Mouse (Mus musculus): ENCODE data around the gene Naa25.

Naa25 gene

GRCm38 (mm10) chr5:121397187-121398145 is at the start of gene Naa25:
Naa25 (plus strand) TSS chr5:121397936.
- in situ Hi-C loops (cut with MboI): no loop called here

DNA sequence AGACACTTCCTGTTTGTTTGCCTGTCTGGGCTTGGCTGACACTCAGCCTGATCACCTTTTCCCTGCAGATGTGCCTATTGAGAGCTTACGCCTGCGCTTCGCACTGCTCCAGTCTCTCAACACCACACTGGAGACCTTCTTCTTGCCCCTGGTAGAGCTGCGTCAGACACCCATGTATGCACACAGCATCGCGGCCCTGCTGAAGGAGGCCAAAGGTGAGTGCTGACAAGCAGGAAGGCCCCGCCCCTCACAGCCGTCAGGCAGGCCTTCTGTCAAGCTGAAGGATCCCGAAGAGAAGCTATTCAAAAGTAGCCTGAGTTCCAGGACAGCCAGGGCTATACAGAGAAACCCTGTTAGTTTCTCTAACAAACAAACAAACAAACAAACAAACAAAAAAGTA is 38.5 kb upstream of the Naa25 start:
- in situ Hi-C loops (cut with MboI): no loop called here

GRCm38 (mm10) chr5:121361696-121362095 is 36.0 kb upstream of the Naa25 start:
- in situ Hi-C loops (cut with MboI): no loop called here

DNA sequence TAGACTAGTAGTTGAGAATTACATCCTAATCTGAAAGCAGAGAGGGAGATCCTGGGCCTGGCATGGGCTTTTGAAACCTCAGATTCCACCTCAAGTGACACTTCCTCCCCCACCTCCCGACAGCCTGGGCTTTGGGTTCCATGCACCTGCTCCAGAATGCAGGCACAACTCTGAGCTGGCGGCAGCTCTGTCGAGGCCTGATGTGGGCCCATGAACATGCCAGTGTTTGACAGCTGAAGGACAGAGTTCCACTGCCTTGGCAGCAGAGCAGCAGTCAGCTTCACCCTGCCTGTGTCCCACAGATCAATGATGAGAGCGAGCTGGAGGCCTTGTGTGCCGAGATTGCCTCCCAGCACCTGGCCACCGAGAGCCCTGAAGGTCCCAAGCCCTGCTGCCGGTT is 34.3 kb upstream of the Naa25 start:
- in situ Hi-C loops (cut with MboI): no loop called here

GRCm38 (mm10) chr5:121366449-121367225 is 31.1 kb upstream of the Naa25 start:
- in situ Hi-C loops (cut with MboI): no loop called here

- in situ Hi-C loops (cut with MboI): no loop called here
Observed at GRCm38 (mm10) chr5:121367255-121367654, 30.5 kb upstream of the Naa25 start.

DNA sequence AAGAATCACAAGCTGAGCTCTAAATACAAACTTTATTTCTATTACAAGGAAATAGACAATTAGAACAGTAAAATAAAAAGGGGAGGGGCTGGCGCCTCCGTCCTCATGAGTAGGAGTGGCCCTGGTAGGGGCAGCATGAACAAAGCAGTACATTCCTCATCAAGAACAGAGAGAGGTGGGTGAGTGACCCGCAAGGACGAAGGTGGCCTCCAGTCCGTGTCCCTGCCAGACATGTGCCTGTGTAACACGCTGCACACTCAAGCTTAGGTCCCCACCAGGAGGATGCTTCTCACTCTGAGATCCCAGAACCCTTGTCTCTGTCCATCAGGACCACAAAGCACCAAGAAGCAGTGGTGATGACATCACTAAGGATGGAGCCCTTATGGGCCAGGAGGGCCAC is 26.0 kb upstream of the Naa25 start:
- in situ Hi-C loops (cut with MboI): loop anchor here (10.0 kb wide), 1 partner anchor 167 kb away; the partner anchor contains the start of gene Rpl6

DNA sequence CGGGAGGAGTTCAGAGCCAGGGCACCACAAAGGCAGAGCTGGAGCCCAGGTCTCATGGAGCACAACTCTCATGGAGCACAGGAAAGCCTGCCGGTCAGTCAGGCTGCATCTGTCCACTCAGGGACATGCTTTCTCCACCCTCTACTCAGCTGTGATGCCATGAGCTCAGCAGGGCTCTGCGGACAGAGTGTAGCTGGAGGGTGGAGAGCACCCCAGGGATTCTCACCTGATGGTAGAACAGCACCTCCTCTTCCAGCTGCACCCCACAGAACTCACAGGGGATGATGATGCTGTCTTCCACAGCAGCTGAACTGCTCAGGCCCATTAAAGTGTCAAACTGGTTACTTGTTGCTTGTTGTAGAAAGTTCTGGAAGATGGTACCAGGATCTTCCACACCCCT is 22.9 kb upstream of the Naa25 start:
- in situ Hi-C loops (cut with MboI): loop anchor here (10.0 kb wide), 1 partner anchor 170 kb away; the partner anchor contains the start of gene Rpl6

DNA sequence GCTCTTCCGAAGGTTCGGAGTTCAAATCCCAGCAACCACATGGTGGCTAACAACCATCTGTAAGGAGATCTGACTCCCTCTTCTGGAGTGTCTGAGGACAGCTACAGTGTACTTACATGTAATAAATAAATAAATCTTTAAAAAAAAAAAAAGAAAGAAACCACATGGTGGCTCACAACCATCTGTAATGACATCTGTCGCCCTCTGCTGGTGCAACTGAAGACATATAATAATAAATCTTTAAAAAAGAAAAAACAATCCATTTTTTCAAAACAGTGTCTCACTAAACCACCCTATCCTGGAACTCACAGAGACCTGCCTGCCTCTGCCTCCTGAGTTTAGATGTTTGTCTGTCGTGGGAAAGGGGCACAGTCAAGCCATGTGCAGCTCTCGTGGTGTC is 20.8 kb upstream of the Naa25 start:
- in situ Hi-C loops (cut with MboI): loop anchor here (10.0 kb wide), 1 partner anchor 172 kb away; the partner anchor contains the start of gene Rpl6

GRCm38 (mm10) chr5:121378678-121379256 is 19.0 kb upstream of the Naa25 start:
- in situ Hi-C loops (cut with MboI): loop anchor here (10.0 kb wide), 1 partner anchor 174 kb away; the partner anchor contains the start of gene Rpl6

GRCm38 (mm10) chr5:121380692-121381091 is 17.0 kb upstream of the Naa25 start:
- in situ Hi-C loops (cut with MboI): no loop called here

DNA sequence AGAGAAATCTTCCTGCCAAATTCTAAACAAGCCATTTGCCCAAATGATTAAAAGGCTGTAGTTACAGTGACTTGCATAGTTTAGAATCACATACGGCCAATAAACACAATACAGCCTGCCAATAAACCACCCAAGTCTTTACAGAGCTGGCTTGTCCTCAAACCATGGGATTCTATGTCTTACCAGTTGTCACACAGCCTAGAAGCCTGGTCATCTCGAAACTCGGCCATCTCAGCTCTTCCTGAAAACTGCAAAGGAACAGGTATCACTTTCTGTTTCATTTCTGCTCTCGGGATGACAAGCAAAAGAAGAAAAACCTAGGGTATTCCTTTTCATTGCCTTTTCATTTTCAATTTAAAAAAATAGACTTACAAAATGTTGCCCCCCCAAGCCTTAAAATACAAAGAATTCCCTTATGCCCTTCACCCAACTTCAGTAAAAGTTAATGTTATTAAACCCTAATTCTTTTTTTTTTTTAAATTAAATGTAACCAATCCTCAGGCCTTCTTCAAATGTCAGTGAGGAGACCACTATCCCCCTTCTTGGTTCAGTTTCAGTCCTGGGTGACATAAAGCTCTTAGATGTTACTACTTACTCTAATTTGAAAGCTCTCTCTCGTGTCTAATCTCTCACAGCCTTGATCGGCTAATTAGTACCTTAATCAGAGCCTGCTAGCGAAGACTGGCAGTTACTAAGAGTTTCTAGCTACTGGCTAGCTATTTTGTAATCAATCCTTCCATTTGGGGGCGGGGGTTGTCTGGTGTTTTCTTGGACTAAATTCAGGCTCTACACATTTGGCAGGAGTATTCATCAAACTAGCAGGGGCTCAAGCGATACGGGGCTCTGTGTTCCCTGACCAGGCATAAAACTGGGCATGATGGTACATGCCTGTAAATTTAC is 13.6 kb upstream of the Naa25 start:
- in situ Hi-C loops (cut with MboI): no loop called here

DNA sequence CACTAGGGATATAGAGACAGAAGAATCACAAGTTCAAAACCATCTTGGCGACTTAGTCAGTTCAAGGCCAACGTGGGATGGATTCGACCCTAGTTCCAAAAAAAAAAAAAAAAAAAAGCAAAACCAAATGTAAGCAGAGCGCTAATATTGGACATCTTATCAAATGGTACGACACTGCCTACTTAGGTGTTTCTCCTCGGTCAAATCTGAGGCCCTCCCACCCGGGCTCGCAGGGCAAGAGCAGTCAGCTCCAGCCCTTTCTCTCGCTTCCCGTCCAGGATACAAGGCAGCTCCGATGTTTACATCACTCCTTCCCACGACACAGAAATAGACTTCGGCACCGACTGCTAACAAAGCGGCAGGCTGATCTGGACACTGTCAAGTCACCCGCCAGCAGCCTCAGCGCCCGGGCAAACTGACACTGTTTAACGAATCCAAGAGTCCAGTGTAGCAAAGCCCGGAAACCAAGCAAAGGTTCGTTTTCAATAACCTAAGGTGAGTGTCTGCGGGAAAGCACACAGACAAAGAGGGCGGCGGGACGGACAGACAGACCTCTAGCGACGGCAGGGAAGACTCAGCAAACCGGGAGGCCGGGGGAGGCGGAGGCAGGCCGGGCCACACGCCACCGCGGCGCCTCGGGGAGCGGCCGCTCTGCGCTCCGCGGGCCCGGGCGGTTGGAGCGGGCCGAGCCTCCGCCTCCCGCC is 12.8 kb upstream of the Naa25 start:
- in situ Hi-C loops (cut with MboI): no loop called here

- in situ Hi-C loops (cut with MboI): no loop called here
Observed at GRCm38 (mm10) chr5:121385461-121386119, 12.1 kb upstream of the Naa25 start, which contains the start of gene Trafd1. Trafd1 (minus strand) TSS chr5:121385632.

GRCm38 (mm10) chr5:121386120-121386909 is 11.4 kb upstream of the Naa25 start:
- in situ Hi-C loops (cut with MboI): no loop called here

GRCm38 (mm10) chr5:121387126-121387525 is 10.6 kb upstream of the Naa25 start:
- in situ Hi-C loops (cut with MboI): no loop called here

DNA sequence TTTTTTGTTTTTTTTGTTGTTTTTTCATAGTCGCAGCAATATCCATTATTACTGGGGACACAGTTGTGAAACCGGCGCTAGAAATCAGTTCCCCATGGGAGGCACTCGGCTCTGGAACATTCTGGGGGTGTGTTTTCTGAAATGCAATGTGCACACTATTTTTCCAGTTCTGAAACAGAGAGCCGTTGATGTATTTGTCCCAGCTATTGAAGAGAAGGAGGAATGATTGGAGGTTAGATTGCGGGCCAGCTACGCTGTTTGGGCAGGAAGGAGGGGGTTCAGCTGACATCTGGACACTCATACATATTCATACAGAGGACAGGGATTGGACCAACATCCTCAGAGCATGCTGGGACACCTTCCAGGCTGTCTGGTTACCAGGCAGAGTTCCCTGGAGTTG is 8.6 kb upstream of the Naa25 start:
- in situ Hi-C loops (cut with MboI): no loop called here

GRCm38 (mm10) chr5:121389691-121390090 is 8.0 kb upstream of the Naa25 start:
- in situ Hi-C loops (cut with MboI): no loop called here

All from mature B cell (primary cell).